In genomic region chr14:34196706-34197105, GRCm38 (mm10) we compare ENCODE assay signal across 18 mouse cellular contexts. TPM values are rescaled to one million over a fixed set of nuclear protein-coding genes. Genes with fewer than 3 reads are reported as not detected.
A peak's percentile ranks its signal among the peaks of the same experiment; 100 is the strongest.
DNase-seq lines count a peak whose midpoint lies in the region; ATAC-seq and TF ChIP-seq lines count a peak whose summit lies in the region.
"Had no signal": no experiment of that assay in that cellular context is flagged by ENCODE, and none has a peak within 500 bp of the region (broad histone marks: within the 10 kb centered on the region; RNA-seq: fewer than 3 reads in every experiment).

No protein-coding gene starts in this region.

- H3K9me3 ChIP-seq in forebrain, embryonic 10.5 days = no peaks in the 10 kb centered on the region
- no peaks in the 10 kb centered on the region for H3K9me3 ChIP-seq in forebrain, embryonic 15.5 days
- no peaks in the 10 kb centered on the region for H3K9me3 ChIP-seq in embryonic facial prominence, embryonic 10.5 days
- no peaks in the 10 kb centered on the region for H3K9me3 ChIP-seq in limb, embryonic 15.5 days
- no peaks in the 10 kb centered on the region for H3K9me3 ChIP-seq in neural tube, embryonic 15.5 days (replicated peaks)
- H3K9me3 ChIP-seq: liver, embryonic 12.5 days had no signal

- no peak overlapping the region for H3K9ac ChIP-seq in forebrain, embryonic 15.5 days (replicated peaks)
- H3K9ac ChIP-seq in liver, adult 2 months (ENCODE audit: low read depth, low read length) = no peak overlapping the region
- H3K9ac ChIP-seq in limb, embryonic 15.5 days = no peak overlapping the region
- H3K9ac ChIP-seq in neural tube, embryonic 15.5 days (replicated peaks) = no peak overlapping the region
- H3K9ac ChIP-seq: hindbrain, embryonic 14.5 days; liver, embryonic 12.5 days had no signal

- no peak for TF ChIP-seq CTCF in liver, adult 2 months (IDR thresholded peaks at IDR 0.05; ENCODE audit: low read depth, low read length)

- no peak for DNase-seq in forebrain, embryonic 10.5 days (ENCODE audit: extremely low spot score, low spot score)
- DNase-seq in liver, adult 2 months (ENCODE audit: extremely low read depth, low read depth, low spot score) = peak; percentile 44
- DNase-seq in liver = no peak
- no peak for DNase-seq in embryonic facial prominence, embryonic 10.5 days (ENCODE audit: low spot score)
- DNase-seq in heart, postnatal 4 days = no peak
- DNase-seq: cerebellum, adult 9-11 months; heart, adult 2 months; thymus, postnatal 36 days had no signal

- peaks cover 26% of the 10 kb centered on the region for H3K27me3 ChIP-seq in forebrain, embryonic 10.5 days (ENCODE audit: poor library complexity, severe bottlenecking)
- H3K27me3 ChIP-seq in forebrain, embryonic 15.5 days = no peaks in the 10 kb centered on the region
- peaks cover 4% of the 10 kb centered on the region; the same call in 1 of the 2 replicates for H3K27me3 ChIP-seq in liver, adult 2 months (ENCODE audit: control insufficient read depth, insufficient read depth, low read length)
- peaks cover 38% of the 10 kb centered on the region for H3K27me3 ChIP-seq in embryonic facial prominence, embryonic 10.5 days (replicated peaks; ENCODE audit: low read depth, poor library complexity, severe bottlenecking)
- no peaks in the 10 kb centered on the region; the same call in 1 of the 2 replicates for H3K27me3 ChIP-seq in limb, embryonic 15.5 days
- no peaks in the 10 kb centered on the region for H3K27me3 ChIP-seq in neural tube, embryonic 15.5 days (replicated peaks)

- H3K4me2 ChIP-seq in forebrain, embryonic 15.5 days (replicated peaks) = no peak overlapping the region
- no peak overlapping the region for H3K4me2 ChIP-seq in limb, embryonic 15.5 days
- H3K4me2 ChIP-seq in neural tube, embryonic 15.5 days = no peak overlapping the region
- H3K4me2 ChIP-seq: hindbrain, embryonic 14.5 days; liver, embryonic 12.5 days had no signal

- no peak overlapping the region for H3K4me3 ChIP-seq in forebrain, embryonic 10.5 days
- H3K4me3 ChIP-seq in forebrain, embryonic 15.5 days = no peak overlapping the region
- no peak overlapping the region for H3K4me3 ChIP-seq in liver, adult 2 months (ENCODE audit: insufficient read depth, low read depth, low read length)
- no peak overlapping the region for H3K4me3 ChIP-seq in embryonic facial prominence, embryonic 10.5 days
- H3K4me3 ChIP-seq in limb, embryonic 15.5 days = no peak overlapping the region
- no peak overlapping the region for H3K4me3 ChIP-seq in neural tube, embryonic 15.5 days (replicated peaks)
- H3K4me3 ChIP-seq: heart, adult 2 months; liver, embryonic 12.5 days had no signal

- H3K4me1 ChIP-seq in forebrain, embryonic 10.5 days = peaks cover 27% of the 10 kb centered on the region
- 0 out of 2 replicates have a peak, but pooled peaks cover 6% of the 10 kb centered on the region for H3K4me1 ChIP-seq in forebrain, embryonic 15.5 days
- no peaks in the 10 kb centered on the region for H3K4me1 ChIP-seq in liver, adult 2 months (ENCODE audit: control insufficient read depth, insufficient read depth, low read length)
- H3K4me1 ChIP-seq in embryonic facial prominence, embryonic 10.5 days = peaks cover 28% of the 10 kb centered on the region
- H3K4me1 ChIP-seq in limb, embryonic 15.5 days = peaks cover 29% of the 10 kb centered on the region
- peaks cover 24% of the 10 kb centered on the region for H3K4me1 ChIP-seq in neural tube, embryonic 15.5 days

- no peaks in the 10 kb centered on the region for H3K79me2 ChIP-seq in liver, adult 2 months (ENCODE audit: control insufficient read depth, insufficient read depth, low read length)

- H3K27ac ChIP-seq in forebrain, embryonic 10.5 days = peak overlapping the region; percentile 48; the same call in 1 of the 2 replicates
- H3K27ac ChIP-seq in forebrain, embryonic 15.5 days (replicated peaks) = no peak overlapping the region
- no peak overlapping the region for H3K27ac ChIP-seq in liver, adult 2 months (replicated peaks; ENCODE audit: insufficient read depth, low read depth, low read length)
- peak overlapping the region; percentile 61 for H3K27ac ChIP-seq in embryonic facial prominence, embryonic 10.5 days (replicated peaks)
- peak overlapping the region; percentile 35; the same call in 1 of the 2 replicates for H3K27ac ChIP-seq in limb, embryonic 15.5 days
- H3K27ac ChIP-seq in neural tube, embryonic 15.5 days (replicated peaks) = no peak overlapping the region
- H3K27ac ChIP-seq: heart, adult 2 months; hindbrain, embryonic 14.5 days; liver, embryonic 12.5 days had no signal

- 60% methylated on average over 4 of the region's 4 CpGs for WGBS in forebrain, embryonic 10.5 days
- WGBS in forebrain, embryonic 15.5 days = 56% methylated on average over 4 of the region's 4 CpGs
- 63% methylated on average over 4 of the region's 4 CpGs for WGBS in liver, adult 2 months
- WGBS in embryonic facial prominence, embryonic 10.5 days = 49% methylated on average over 4 of the region's 4 CpGs
- WGBS in limb, embryonic 15.5 days = 25% methylated on average over 4 of the region's 4 CpGs
- 54% methylated on average over 4 of the region's 4 CpGs for WGBS in neural tube, embryonic 15.5 days

- no peak for ATAC-seq in forebrain, embryonic 15.5 days (replicated peaks)
- no peak for ATAC-seq in limb, embryonic 15.5 days (ENCODE audit: insufficient number of reproducible peaks, low FRiP score, low TSS enrichment, low read depth)
- ATAC-seq in neural tube, embryonic 15.5 days (ENCODE audit: low FRiP score) = no peak
- ATAC-seq: activated CD4-positive, CD25-positive, alpha-beta regulatory T cell, adult 4 months; intestine, postnatal 0 days; liver, embryonic 12.5 days had no signal

- TF ChIP-seq POLR2A in liver, adult 2 months (IDR thresholded peaks at IDR 0.05; ENCODE audit: extremely low read depth, insufficient read depth, low read length) = no peak

- no peaks in the 10 kb centered on the region for H3K36me3 ChIP-seq in forebrain, embryonic 10.5 days (replicated peaks)
- no peaks in the 10 kb centered on the region for H3K36me3 ChIP-seq in forebrain, embryonic 15.5 days
- H3K36me3 ChIP-seq in liver, adult 2 months (ENCODE audit: control insufficient read depth, insufficient read depth, low read length) = no peaks in the 10 kb centered on the region
- no peaks in the 10 kb centered on the region for H3K36me3 ChIP-seq in embryonic facial prominence, embryonic 10.5 days (replicated peaks)
- no peaks in the 10 kb centered on the region for H3K36me3 ChIP-seq in limb, embryonic 15.5 days
- peaks cover 20% of the 10 kb centered on the region for H3K36me3 ChIP-seq in neural tube, embryonic 15.5 days
- H3K36me3 ChIP-seq: liver, embryonic 12.5 days had no signal

RNA-seq across cellular contexts. Expression of gene Gprin2, which starts 4.7 kb away (rescaled TPM):
- polyA plus RNA-seq in forebrain, embryonic 10.5 days (2016; fragmentation: Nextera tagmentation; extraction: Ambion mirVana) = 0.32 and 0.33 TPM in 2 replicates
- 3.8 and 3.9 TPM in 2 replicates for polyA plus RNA-seq in forebrain, embryonic 15.5 days (2015; fragmentation: Nextera tagmentation; extraction: Ambion mirVana)
- under 0.01 and 0.09 TPM in 2 replicates for total RNA-seq in liver, adult 2 months (2014; rRNA removed)
- 0.01 TPM in 1 of 2 replicates, not detected in the other for polyA plus RNA-seq in liver, adult 2 months (2012; rRNA removed)
- polyA plus RNA-seq in embryonic facial prominence, embryonic 10.5 days (2016; fragmentation: Nextera tagmentation; extraction: Ambion mirVana) = 0.18 and 1.0 TPM in 2 replicates
- 2.8 and 3.4 TPM in 2 replicates for polyA plus RNA-seq in limb, embryonic 15.5 days (2015; fragmentation: Nextera tagmentation; extraction: Ambion mirVana)
- total RNA-seq in heart, postnatal 4 days (2021) = under 1 TPM; 0.25 to 0.29 TPM
- polyA plus RNA-seq in neural tube, embryonic 15.5 days (2015; fragmentation: Nextera tagmentation; extraction: Ambion mirVana) = 4.3 and 5.3 TPM in 2 replicates
- total RNA-seq: megakaryocyte-erythroid progenitor cell, adult 5-6 weeks had no signal
- polyA plus RNA-seq: activated CD4-positive, CD25-positive, alpha-beta regulatory T cell, adult 4 months had no signal

RNA-seq across cellular contexts. Expression of gene Syt15, which starts 22.7 kb away (rescaled TPM):
- polyA plus RNA-seq in forebrain, embryonic 10.5 days (2016; fragmentation: Nextera tagmentation; extraction: Ambion mirVana) = 0.06 and 0.10 TPM in 2 replicates
- 0.41 and 0.65 TPM in 2 replicates for polyA plus RNA-seq in forebrain, embryonic 15.5 days (2015; fragmentation: Nextera tagmentation; extraction: Ambion mirVana)
- total RNA-seq in liver, adult 2 months (2014; rRNA removed) = 0.07 and 0.09 TPM in 2 replicates
- polyA plus RNA-seq in liver, adult 2 months (2012; rRNA removed) = 0.12 and 0.22 TPM in 2 replicates
- polyA plus RNA-seq in embryonic facial prominence, embryonic 10.5 days (2016; fragmentation: Nextera tagmentation; extraction: Ambion mirVana) = 0.04 and 0.08 TPM in 2 replicates
- polyA plus RNA-seq in limb, embryonic 15.5 days (2015; fragmentation: Nextera tagmentation; extraction: Ambion mirVana) = 0.82 and 1.3 TPM in 2 replicates
- total RNA-seq in heart, postnatal 4 days (2021) = 1 to 10 TPM; 1.1 to 1.2 TPM
- 0.87 and 1.2 TPM in 2 replicates for polyA plus RNA-seq in neural tube, embryonic 15.5 days (2015; fragmentation: Nextera tagmentation; extraction: Ambion mirVana)
- total RNA-seq: megakaryocyte-erythroid progenitor cell, adult 5-6 weeks had no signal

RNA-seq across cellular contexts. Expression of gene Npy4r, which starts 44.4 kb away (rescaled TPM):
- polyA plus RNA-seq in forebrain, embryonic 10.5 days (2016; fragmentation: Nextera tagmentation; extraction: Ambion mirVana) = not detected in 2 replicates
- 0.04 and 0.05 TPM in 2 replicates for polyA plus RNA-seq in forebrain, embryonic 15.5 days (2015; fragmentation: Nextera tagmentation; extraction: Ambion mirVana)
- under 0.01 TPM in 1 of 2 replicates, not detected in the other for total RNA-seq in liver, adult 2 months (2014; rRNA removed)
- not detected in 2 replicates for polyA plus RNA-seq in liver, adult 2 months (2012; rRNA removed)
- not detected in 2 replicates for polyA plus RNA-seq in embryonic facial prominence, embryonic 10.5 days (2016; fragmentation: Nextera tagmentation; extraction: Ambion mirVana)
- 0.09 TPM in 1 of 2 replicates, not detected in the other for polyA plus RNA-seq in limb, embryonic 15.5 days (2015; fragmentation: Nextera tagmentation; extraction: Ambion mirVana)
- not detected for total RNA-seq in heart, postnatal 4 days (2021)
- polyA plus RNA-seq in neural tube, embryonic 15.5 days (2015; fragmentation: Nextera tagmentation; extraction: Ambion mirVana) = 0.17 and 0.42 TPM in 2 replicates
- total RNA-seq: layer of hippocampus, adult 8-10 months; megakaryocyte-erythroid progenitor cell, adult 5-6 weeks had no signal
- polyA plus RNA-seq: activated CD4-positive, CD25-positive, alpha-beta regulatory T cell, adult 4 months; forebrain, embryonic 11.5 days; liver, embryonic 12.5 days had no signal

Comparison
In these comparisons a context has a peak if more than half of its experiments do, and no peak if none do; other contexts are left out.
1. H3K27ac ChIP-seq: peak in forebrain, embryonic 10.5 days (single experiment), embryonic facial prominence, embryonic 10.5 days (single experiment) and limb, embryonic 15.5 days (single experiment); none in forebrain, embryonic 15.5 days (single experiment), liver, adult 2 months (single experiment) and neural tube, embryonic 15.5 days (single experiment).